Mouse (Mus musculus) lung, postnatal 0 days (tissue): ENCODE measurements around the gene Lgr4.

Experiments used
- CTCF ChIP-seq: IDR thresholded peaks from 2 replicates; pipeline ENCODE4 v1.5.1; 2016; ENCODE audit warnings: antibody characterized with exemption, mild to moderate bottlenecking
- EP300 ChIP-seq: IDR thresholded peaks from 2 replicates; pipeline ENCODE4 v1.6.1; 2016; ENCODE audit warnings: antibody characterized with exemption, mild to moderate bottlenecking, control low read depth

- TF ChIP-seq CTCF, result no peak
- no peak for TF ChIP-seq EP300
Observed at GRCm38 (mm10) chr2:110019656-110020055, 102.2 kb downstream of the Lgr4 start.
